Mouse (Mus musculus) lung, postnatal 0 days (tissue): ENCODE measurements around the gene Triap1. TPM values are rescaled to one million over a fixed set of nuclear protein-coding genes. Genes with fewer than 3 reads are reported as not detected.

Experiments
- ATAC-seq: fragments of 200-750 bp; cut with Nextera tagmentation; 2 replicates; pipeline ENCODE4 v1.8.0; 2017; ENCODE audit warnings: moderate library complexity
- DNase-seq: peaks from one replicate; pipeline ENCODE4 v3.0.0-alpha.2; 2016; ENCODE audit warnings: low spot score
- H3K27ac ChIP-seq: fragments of 300-500 bp; sonication (generic); 2 replicates; pipeline ENCODE4 v1.5.1; 2014; ENCODE audit warnings: antibody characterized with exemption, mild to moderate bottlenecking, low read length, mixed read lengths
- H3K27me3 ChIP-seq: fragments of 300-500 bp; sonication (generic); replicated peaks from 2 replicates; pipeline ENCODE4 v1.6.1; 2014; ENCODE audit warnings: low read length, mixed read lengths; ENCODE audit not compliant: insufficient read depth
- H3K36me3 ChIP-seq: fragments of 300-500 bp; sonication (generic); 2 replicates; pipeline ENCODE4 v1.6.1; 2014; ENCODE audit warnings: low read length, mixed read lengths; ENCODE audit not compliant: insufficient read depth
- H3K4me1 ChIP-seq: fragments of 300-500 bp; sonication (generic); 2 replicates; pipeline ENCODE4 v1.6.1; 2014; ENCODE audit warnings: antibody characterized with exemption, low read depth, low read length, mixed read lengths; ENCODE audit not compliant: insufficient read depth
- H3K4me2 ChIP-seq: fragments of 300-500 bp; sonication (generic); replicated peaks from 2 replicates; pipeline ENCODE4 v1.6.1; 2014; ENCODE audit warnings: low read depth, mild to moderate bottlenecking, low read length, moderate library complexity, mixed read lengths
- H3K4me3 ChIP-seq: fragments of 300-500 bp; sonication (generic); 2 replicates; pipeline ENCODE4 v1.5.1; 2014; ENCODE audit warnings: low read depth, low read length
- H3K9ac ChIP-seq: fragments of 300-500 bp; sonication (generic); replicated peaks from 2 replicates; pipeline ENCODE4 v1.6.1; 2014; ENCODE audit warnings: low read depth, mild to moderate bottlenecking
- H3K9me3 ChIP-seq: fragments of 300-500 bp; sonication (generic); 2 replicates; pipeline ENCODE4 v1.6.1; 2016; ENCODE audit warnings: low read length, mixed read lengths
- CTCF ChIP-seq: IDR thresholded peaks from 2 replicates; pipeline ENCODE4 v1.5.1; 2016; ENCODE audit warnings: antibody characterized with exemption, mild to moderate bottlenecking
- EP300 ChIP-seq: IDR thresholded peaks from 2 replicates; pipeline ENCODE4 v1.6.1; 2016; ENCODE audit warnings: antibody characterized with exemption, mild to moderate bottlenecking, control low read depth
- WGBS: fragments of 180-500 bp; shearing (Covaris S2); extraction: QIAGEN DNeasy Blood & Tissue Kit; methylation state at CpG from one replicate; pipeline ENCODE4 v1.1.7; 2014; 5-methylcytosine and 5-hydroxymethylcytosine counted together
- polyA plus RNA-seq: library from polyadenylated mRNA; unstranded; fragments of >200 nt; fragmentation: Nextera tagmentation; extraction: Ambion mirVana; gene quantifications from 2 replicates; pipeline ENCODE4 v1.2.1, GENCODE M21; 2015

The Triap1 gene
- polyA plus RNA-seq, 1 experiment from 2014 or later = 54.9 TPM

GRCm38 (mm10) chr5:115317645-115318328 is 23.2 kb upstream of the Triap1 start:
- H3K9ac ChIP-seq = no peak overlapping the region
- H3K4me1 ChIP-seq = peaks cover 10% of the 10 kb centered on the region; the same call in 1 of the 2 replicates
- H3K4me3 ChIP-seq = no peak overlapping the region
- peak overlapping the region; percentile 11; the same call in 1 of the 2 replicates for H3K4me2 ChIP-seq
- DNase-seq (peak; percentile 54), ATAC-seq (no peak)
- H3K36me3 ChIP-seq = no peaks in the 10 kb centered on the region
- no peaks in the 10 kb centered on the region for H3K27me3 ChIP-seq
- 15% methylated on average over 10 of the region's 10 CpGs for WGBS
- no peaks in the 10 kb centered on the region for H3K9me3 ChIP-seq
- TF ChIP-seq CTCF = no peak
- no peak for TF ChIP-seq EP300
- H3K27ac ChIP-seq = no peak overlapping the region

- Histone ChIP-seq H3K9ac (no peak overlapping the region), H3K27me3 (no peaks in the 10 kb centered on the region), H3K9me3 (no peaks in the 10 kb centered on the region), H3K4me2 (peak overlapping the region; percentile 59), H3K27ac (peak overlapping the region; percentile 63), H3K4me3 (peak overlapping the region; percentile 24; the same call in 1 of the 2 replicates), H3K4me1 (peaks cover 7% of the 10 kb centered on the region; the same call in 1 of the 2 replicates), H3K36me3 (no peaks in the 10 kb centered on the region)
- peak; percentile 97 for ATAC-seq
- peak; percentile 98 for DNase-seq
- under 1% methylated on average over 22 of the region's 22 CpGs for WGBS
- TF ChIP-seq EP300 (peak; percentile 59; the same call in 1 of the 2 replicates), CTCF (peak; percentile 80)
Observed at GRCm38 (mm10) chr5:115319004-115319940, 21.8 kb upstream of the Triap1 start.

- no peaks in the 10 kb centered on the region for H3K27me3 ChIP-seq
- no peaks in the 10 kb centered on the region for H3K4me1 ChIP-seq
- WGBS = 20% methylated on average over 11 of the region's 11 CpGs
- H3K9ac ChIP-seq = peak overlapping the region; percentile 81
- no peaks in the 10 kb centered on the region for H3K9me3 ChIP-seq
- H3K36me3 ChIP-seq = peaks cover 4% of the 10 kb centered on the region; the same call in 1 of the 2 replicates
- ATAC-seq (peak; percentile 27), DNase-seq (peak; percentile 35)
- peak overlapping the region; percentile 87 for H3K27ac ChIP-seq
- peak overlapping the region; percentile 84 for H3K4me3 ChIP-seq
- H3K4me2 ChIP-seq = peak overlapping the region; percentile 97
- TF ChIP-seq EP300 (no peak), CTCF (no peak)
Observed at GRCm38 (mm10) chr5:115326256-115326831, 14.7 kb upstream of the Triap1 start.

GRCm38 (mm10) chr5:115326875-115327609 is 14.0 kb upstream of the Triap1 start, which contains the start of gene Srsf9:
TSS of gene Srsf9 (plus strand) at chr5:115327177.
- TF ChIP-seq EP300 (no peak), CTCF (no peak)
- H3K36me3 ChIP-seq = peaks cover 6% of the 10 kb centered on the region; the same call in 1 of the 2 replicates

GRCm38 (mm10) chr5:115327610-115328548 is 13.1 kb upstream of the Triap1 start:
- peak; percentile 43 for ATAC-seq
- H3K4me2 ChIP-seq = peak overlapping the region; percentile 97
- under 1% methylated on average over 47 of the region's 55 CpGs for WGBS
- H3K27ac ChIP-seq = peak overlapping the region; percentile 87
- peak overlapping the region; percentile 81 for H3K9ac ChIP-seq
- no peak for DNase-seq
- H3K9me3 ChIP-seq = no peaks in the 10 kb centered on the region
- no peaks in the 10 kb centered on the region for H3K4me1 ChIP-seq
- TF ChIP-seq EP300 (no peak), CTCF (no peak)
- peaks cover 13% of the 10 kb centered on the region; the same call in 1 of the 2 replicates for H3K36me3 ChIP-seq
- H3K27me3 ChIP-seq = no peaks in the 10 kb centered on the region
- peak overlapping the region; percentile 84 for H3K4me3 ChIP-seq

More at GRCm38 (mm10) chr5:115326875-115327609, 14.0 kb upstream of the Triap1 start, which contains the start of gene Srsf9:
- peak within 1 kb of the TSS; percentile 87 for H3K27ac ChIP-seq
- H3K4me2 ChIP-seq = peak within 1 kb of the TSS; percentile 97
- no peaks in the 10 kb centered on the region for H3K4me1 ChIP-seq
- H3K9ac ChIP-seq = peak within 1 kb of the TSS; percentile 81
- ATAC-seq (peak; percentile 95), DNase-seq (peak; percentile 94)
- H3K27me3 ChIP-seq = no peaks in the 10 kb centered on the region
- peak within 1 kb of the TSS; percentile 84 for H3K4me3 ChIP-seq
- 2% methylated on average over 53 of the region's 97 CpGs for WGBS
- no peaks in the 10 kb centered on the region for H3K9me3 ChIP-seq
